Mouse (Mus musculus): ENCODE measurements around the gene Lrrc75b.

The Lrrc75b gene

DNA sequence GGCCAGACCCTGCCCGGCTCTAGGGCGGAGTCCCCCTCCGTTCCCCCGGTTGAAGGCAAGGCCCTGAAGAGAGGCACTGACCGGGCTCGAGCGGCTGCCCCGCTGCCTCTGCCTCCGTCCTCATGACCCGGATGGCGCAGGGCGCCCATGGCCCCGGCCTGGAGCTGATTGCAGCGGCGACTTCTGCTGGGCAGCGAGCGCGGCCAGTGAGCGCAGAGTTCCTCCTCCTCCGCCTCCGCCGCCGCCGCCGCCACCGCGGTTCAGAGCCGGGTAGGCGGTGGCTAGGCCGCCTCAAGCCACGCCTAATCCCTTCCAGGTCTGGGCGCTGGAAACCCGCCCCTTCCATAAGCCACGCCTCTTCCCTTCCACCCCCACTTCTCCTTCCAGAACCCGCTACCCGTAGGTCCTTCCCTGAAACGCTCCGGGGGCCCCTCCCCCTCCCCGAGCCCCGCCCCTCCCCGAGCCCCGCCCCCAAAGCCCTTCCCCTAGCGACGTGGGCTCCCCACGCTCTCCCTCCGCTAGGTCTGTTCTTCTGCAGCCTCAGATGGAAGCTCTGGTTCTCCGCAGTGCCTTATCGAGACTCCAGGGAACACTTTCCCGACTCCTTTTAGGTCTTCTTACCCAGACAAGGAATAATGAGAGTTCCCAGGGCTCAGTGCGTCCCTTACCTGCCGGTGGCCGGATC is 42.9 kb downstream of the Lrrc75b start, which contains the start of gene Snrpd3:
Gene Snrpd3 (plus strand): TSS at position 479 of the 685 bp plus-strand sequence.
- Histone ChIP-seq H3K4me1 (replicated peaks; ENCODE audit: low read depth, low read length) (peaks cover 56% of the 10 kb centered on the region), H3K9me3 (ENCODE audit: low read length) (no peaks in the 10 kb centered on the region), H3K4me3 (replicated peaks; ENCODE audit: low read length) (peak within 1 kb of the TSS; percentile 96), H3K36me3 (ENCODE audit: insufficient read depth, low read length) (peaks cover 36% of the 10 kb centered on the region), H3K27me3 (ENCODE audit: insufficient read depth, low read length) (0 out of 2 replicates have a peak, but pooled peaks cover 4% of the 10 kb centered on the region)
- TF ChIP-seq NANOG (IDR thresholded peaks at IDR 0.05; ENCODE audit: borderline replicate concordance, low read length): no peak
- TF ChIP-seq POU5F1 (IDR thresholded peaks at IDR 0.05; ENCODE audit: borderline replicate concordance, low read length): no peak
- TF ChIP-seq CTCF (conservative IDR thresholded peaks at IDR 0.05; ENCODE audit: low read length): no peak

DNA sequence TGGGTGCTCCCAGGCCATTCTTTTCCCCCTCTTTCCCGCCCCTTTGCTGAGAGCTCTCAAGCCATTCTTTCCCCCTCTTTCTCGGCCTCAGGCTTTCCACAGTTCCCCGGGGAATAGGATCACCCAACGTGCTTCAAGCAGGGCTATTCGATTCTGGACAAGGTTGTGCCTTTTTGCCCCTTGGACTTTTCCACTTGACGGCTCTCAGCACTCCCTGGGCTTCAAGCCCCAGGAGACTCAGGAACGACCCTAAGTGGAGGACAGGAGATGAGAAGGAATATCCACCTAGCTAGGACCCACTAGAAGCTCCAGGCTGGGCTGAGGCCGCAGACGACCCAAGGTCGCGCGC is 43.4 kb downstream of the Lrrc75b start:
- Histone ChIP-seq H3K4me1 (replicated peaks; ENCODE audit: low read depth, low read length) (peaks cover 53% of the 10 kb centered on the region), H3K4me3 (replicated peaks; ENCODE audit: low read length) (peak overlapping the region; percentile 96), H3K36me3 (ENCODE audit: insufficient read depth, low read length) (peaks cover 36% of the 10 kb centered on the region), H3K27me3 (ENCODE audit: insufficient read depth, low read length) (0 out of 2 replicates have a peak, but pooled peaks cover 4% of the 10 kb centered on the region), H3K9me3 (ENCODE audit: low read length) (no peaks in the 10 kb centered on the region)
- TF ChIP-seq CTCF (conservative IDR thresholded peaks at IDR 0.05; ENCODE audit: low read length) (no peak), NANOG (IDR thresholded peaks at IDR 0.05; ENCODE audit: borderline replicate concordance, low read length) (no peak), POU5F1 (IDR thresholded peaks at IDR 0.05; ENCODE audit: borderline replicate concordance, low read length) (no peak)

DNA sequence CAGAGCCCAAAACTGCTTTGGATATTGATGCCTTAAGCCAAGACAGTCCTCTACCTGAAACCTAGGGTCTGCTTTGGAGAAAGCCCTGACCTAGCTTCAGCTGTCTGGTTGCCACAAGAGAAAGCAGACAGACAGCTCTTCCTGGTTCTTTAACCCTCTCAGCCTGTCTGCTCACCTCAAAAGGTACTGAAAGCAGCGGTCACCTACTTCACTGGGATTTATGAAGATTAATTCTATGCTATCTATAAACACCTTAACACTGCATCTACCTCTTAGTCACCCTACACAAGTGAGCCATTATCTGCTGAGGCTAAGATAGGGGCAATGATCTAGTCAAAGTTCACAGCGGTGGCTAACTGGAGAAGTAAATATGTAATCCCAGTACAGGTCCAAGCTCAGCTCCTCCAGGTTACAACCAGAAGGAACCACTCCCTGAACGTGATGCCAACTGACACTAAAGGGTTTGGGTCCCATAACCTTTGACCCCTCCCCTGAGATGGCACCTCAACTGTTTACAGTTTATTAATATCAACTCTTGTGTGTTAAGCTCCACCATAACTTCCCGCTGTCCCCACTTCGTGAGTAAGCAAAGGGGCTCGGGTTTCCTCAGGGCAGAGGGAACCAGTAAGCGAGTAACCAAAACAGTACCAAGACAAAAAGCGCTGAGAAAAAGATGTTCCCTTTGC is 43.9 kb downstream of the Lrrc75b start:
- H3K4me3 ChIP-seq (replicated peaks; ENCODE audit: low read length): peak overlapping the region; percentile 96
- TF ChIP-seq NANOG (IDR thresholded peaks at IDR 0.05; ENCODE audit: borderline replicate concordance, low read length) (no peak), POU5F1 (IDR thresholded peaks at IDR 0.05; ENCODE audit: borderline replicate concordance, low read length) (no peak)
- H3K9me3 ChIP-seq (ENCODE audit: low read length): no peaks in the 10 kb centered on the region
- peaks cover 36% of the 10 kb centered on the region for H3K36me3 ChIP-seq (ENCODE audit: insufficient read depth, low read length)
- H3K27me3 ChIP-seq (ENCODE audit: insufficient read depth, low read length): 0 out of 2 replicates have a peak, but pooled peaks cover 4% of the 10 kb centered on the region
- peaks cover 51% of the 10 kb centered on the region for H3K4me1 ChIP-seq (replicated peaks; ENCODE audit: low read depth, low read length)

DNA sequence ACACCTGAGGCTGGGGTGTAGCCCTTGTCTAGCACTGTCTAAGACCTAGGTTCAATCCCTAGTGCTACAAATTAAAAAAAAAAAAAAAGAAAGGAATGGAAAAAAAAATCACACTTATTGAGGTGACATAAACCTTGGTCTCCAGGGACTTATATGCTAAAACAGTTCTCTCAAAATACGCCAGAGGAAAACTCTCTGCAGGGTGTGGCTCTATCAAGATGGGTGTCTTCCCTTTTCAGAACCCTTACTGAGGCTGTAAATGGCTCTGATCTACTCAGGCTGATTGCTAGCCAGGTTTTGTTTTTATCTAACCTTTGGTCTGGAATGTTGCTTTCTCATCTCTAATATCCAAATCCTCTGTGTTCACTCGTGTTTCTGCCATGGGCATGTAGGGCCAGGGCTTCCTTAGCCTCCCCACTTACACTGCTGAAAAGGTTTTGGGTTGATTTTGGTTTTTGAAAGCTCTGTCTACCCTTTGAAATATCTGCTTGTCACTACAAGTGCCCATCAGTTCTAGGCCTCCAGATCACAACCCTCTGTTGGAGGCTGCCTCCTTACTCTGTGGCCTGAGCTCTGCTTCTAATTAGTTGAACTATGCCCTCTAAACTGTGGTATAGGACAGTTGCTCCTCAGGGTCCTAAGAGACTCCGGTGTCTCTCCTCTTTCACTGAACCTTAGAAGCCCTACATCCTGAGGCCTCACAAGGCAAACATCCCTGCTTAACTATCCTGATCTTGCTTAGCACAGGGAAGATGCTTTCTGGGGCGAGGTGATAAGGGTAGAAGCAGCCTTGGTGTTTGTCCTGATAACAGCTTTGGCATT is 44.7 kb downstream of the Lrrc75b start:
- no peak for TF ChIP-seq POU5F1 (IDR thresholded peaks at IDR 0.05; ENCODE audit: borderline replicate concordance, low read length)
- Histone ChIP-seq H3K9me3 (ENCODE audit: low read length) (no peaks in the 10 kb centered on the region), H3K4me3 (replicated peaks; ENCODE audit: low read length) (no peak overlapping the region), H3K27me3 (ENCODE audit: insufficient read depth, low read length) (0 out of 2 replicates have a peak, but pooled peaks cover 4% of the 10 kb centered on the region), H3K4me1 (replicated peaks; ENCODE audit: low read depth, low read length) (peaks cover 51% of the 10 kb centered on the region), H3K36me3 (ENCODE audit: insufficient read depth, low read length) (peaks cover 36% of the 10 kb centered on the region)

DNA sequence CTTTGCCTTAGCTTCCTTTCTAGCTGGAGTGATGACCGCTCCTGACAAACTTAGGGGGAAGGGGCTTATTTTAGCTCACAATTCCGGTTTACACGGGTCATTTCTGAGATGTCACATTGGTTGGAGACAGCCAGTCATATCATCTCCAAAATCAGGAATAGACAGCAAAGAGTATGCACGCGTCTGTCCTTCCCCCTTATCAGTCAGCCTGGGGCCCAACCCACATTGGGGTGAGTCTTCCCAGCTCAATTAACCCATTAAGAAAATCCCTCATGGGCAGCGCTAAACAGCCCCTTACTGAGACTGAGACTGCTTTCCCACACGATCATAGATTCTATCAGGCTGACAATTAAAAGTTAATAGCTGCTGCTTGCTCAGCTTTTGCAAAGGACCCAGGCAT is 45.8 kb downstream of the Lrrc75b start:
- 0 out of 2 replicates have a peak, but pooled peaks cover 4% of the 10 kb centered on the region for H3K27me3 ChIP-seq (ENCODE audit: insufficient read depth, low read length)
- TF ChIP-seq POU5F1 (IDR thresholded peaks at IDR 0.05; ENCODE audit: borderline replicate concordance, low read length) (no peak), NANOG (IDR thresholded peaks at IDR 0.05; ENCODE audit: borderline replicate concordance, low read length) (no peak), CTCF (conservative IDR thresholded peaks at IDR 0.05; ENCODE audit: low read length) (no peak)
- H3K4me1 ChIP-seq (replicated peaks; ENCODE audit: low read depth, low read length): peaks cover 42% of the 10 kb centered on the region
- H3K36me3 ChIP-seq (ENCODE audit: insufficient read depth, low read length): peaks cover 36% of the 10 kb centered on the region
- H3K4me3 ChIP-seq (replicated peaks; ENCODE audit: low read length): no peak overlapping the region
- H3K9me3 ChIP-seq (ENCODE audit: low read length): no peaks in the 10 kb centered on the region

DNA sequence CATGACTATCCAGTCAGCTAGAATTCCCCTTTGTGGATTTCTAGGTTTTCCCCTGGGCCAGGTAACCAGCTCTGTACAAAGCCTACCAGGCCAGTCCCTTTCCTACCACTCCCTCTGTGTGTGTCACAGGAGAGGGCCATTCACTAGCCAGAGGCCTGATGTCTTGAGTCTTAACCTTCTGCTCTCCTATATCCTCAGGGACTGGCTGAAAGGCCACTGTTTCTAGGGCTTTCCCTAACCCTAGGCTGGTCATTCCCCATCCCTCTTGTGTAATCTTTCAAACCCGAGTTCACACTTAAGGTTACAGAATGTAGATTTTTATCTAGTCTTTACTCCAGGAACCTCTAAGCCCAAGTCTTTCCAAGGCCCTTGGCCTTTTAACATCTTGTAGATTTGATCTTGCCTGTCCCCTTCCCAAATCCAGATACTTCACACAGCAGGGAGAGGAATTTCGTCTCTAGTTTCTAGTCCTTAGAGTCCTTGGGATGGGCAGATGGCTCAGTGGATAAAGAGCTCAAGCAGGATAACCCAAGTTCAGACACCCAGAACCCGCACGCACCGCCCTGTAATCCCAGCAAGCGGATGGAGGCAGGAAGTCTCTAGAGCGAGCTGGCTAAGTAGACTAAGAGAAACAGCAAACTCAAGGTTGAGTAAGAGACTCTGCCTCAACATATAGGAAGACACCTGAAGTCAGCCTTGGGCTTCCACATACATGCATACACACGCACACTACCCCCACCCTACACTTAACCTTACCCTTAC is 46.6 kb downstream of the Lrrc75b start:
- TF ChIP-seq POU5F1 (IDR thresholded peaks at IDR 0.05; ENCODE audit: borderline replicate concordance, low read length): no peak

DNA sequence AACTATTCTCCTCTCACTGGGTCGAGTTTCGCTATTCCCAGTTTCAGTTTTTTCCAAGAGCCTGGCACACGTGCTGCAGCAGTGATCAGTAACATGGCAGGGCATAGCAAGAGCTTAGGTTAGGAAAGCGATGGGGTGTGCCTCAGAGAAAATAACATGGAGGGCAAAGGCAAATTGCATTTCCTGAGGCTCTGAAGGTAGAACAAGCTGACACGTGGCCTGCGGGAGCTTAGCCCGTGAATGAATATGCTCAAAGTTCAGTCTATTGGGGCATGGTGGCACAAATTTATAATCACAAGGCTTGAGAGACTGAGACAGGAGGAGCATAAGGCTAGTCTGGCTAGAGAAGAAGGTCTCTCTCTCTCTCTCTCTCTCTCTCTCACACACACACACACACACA is 47.3 kb downstream of the Lrrc75b start:
- peaks cover 46% of the 10 kb centered on the region for H3K36me3 ChIP-seq (ENCODE audit: insufficient read depth, low read length)
- no peak overlapping the region for H3K4me3 ChIP-seq (replicated peaks; ENCODE audit: low read length)
- H3K27me3 ChIP-seq (ENCODE audit: insufficient read depth, low read length): 0 out of 2 replicates have a peak, but pooled peaks cover 4% of the 10 kb centered on the region
- TF ChIP-seq POU5F1 (IDR thresholded peaks at IDR 0.05; ENCODE audit: borderline replicate concordance, low read length) (no peak), CTCF (conservative IDR thresholded peaks at IDR 0.05; ENCODE audit: low read length) (no peak), NANOG (IDR thresholded peaks at IDR 0.05; ENCODE audit: borderline replicate concordance, low read length) (no peak)
- no peaks in the 10 kb centered on the region for H3K9me3 ChIP-seq (ENCODE audit: low read length)
- H3K4me1 ChIP-seq (replicated peaks; ENCODE audit: low read depth, low read length): peaks cover 32% of the 10 kb centered on the region

More for the DNA sequence above, 46.6 kb downstream of the Lrrc75b start:
- H3K4me3 ChIP-seq (replicated peaks; ENCODE audit: low read length): no peak overlapping the region
- H3K36me3 ChIP-seq (ENCODE audit: insufficient read depth, low read length): peaks cover 39% of the 10 kb centered on the region
- H3K9me3 ChIP-seq (ENCODE audit: low read length): no peaks in the 10 kb centered on the region
- H3K27me3 ChIP-seq (ENCODE audit: insufficient read depth, low read length): 0 out of 2 replicates have a peak, but pooled peaks cover 4% of the 10 kb centered on the region
- H3K4me1 ChIP-seq (replicated peaks; ENCODE audit: low read depth, low read length): peaks cover 33% of the 10 kb centered on the region

DNA sequence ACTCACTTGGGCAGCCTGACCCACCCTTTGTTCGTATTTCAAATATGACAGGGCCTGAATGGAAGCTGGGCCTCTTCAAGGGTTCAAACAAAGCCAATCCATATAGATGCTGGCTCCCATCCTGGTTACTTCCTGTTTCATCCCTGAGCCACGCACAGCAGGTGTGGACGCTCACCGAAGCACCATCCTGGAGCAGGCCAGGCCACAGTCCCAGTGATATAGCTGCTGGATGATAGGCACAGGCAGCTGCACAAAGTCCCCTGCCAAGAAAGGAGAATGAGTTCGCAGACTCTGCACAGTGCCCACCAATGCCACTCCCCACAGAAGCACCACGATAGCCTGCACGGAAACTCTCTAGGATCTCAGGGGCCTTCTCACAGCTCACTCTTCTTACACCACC is 48.2 kb downstream of the Lrrc75b start:
- Histone ChIP-seq H3K9me3 (ENCODE audit: low read length) (no peaks in the 10 kb centered on the region), H3K4me3 (replicated peaks; ENCODE audit: low read length) (no peak overlapping the region), H3K4me1 (replicated peaks; ENCODE audit: low read depth, low read length) (peaks cover 32% of the 10 kb centered on the region), H3K27me3 (ENCODE audit: insufficient read depth, low read length) (0 out of 2 replicates have a peak, but pooled peaks cover 4% of the 10 kb centered on the region), H3K36me3 (ENCODE audit: insufficient read depth, low read length) (peaks cover 53% of the 10 kb centered on the region)
- no peak for TF ChIP-seq NANOG (IDR thresholded peaks at IDR 0.05; ENCODE audit: borderline replicate concordance, low read length)
- TF ChIP-seq POU5F1 (IDR thresholded peaks at IDR 0.05; ENCODE audit: borderline replicate concordance, low read length): no peak
- no peak for TF ChIP-seq CTCF (conservative IDR thresholded peaks at IDR 0.05; ENCODE audit: low read length)
